Mouse (Mus musculus): ENCODE measurements at regions not wholly inside any gene's neighbourhood (a gene's known extent, or its start where the extent isn't known, plus 50 kb on each side); places are given as distances from the start of the nearest gene placed in this dataset.
"Not testable (repeated sequence)": the region's sequence is repeated elsewhere in the genome, so short reads cannot be mapped to it uniquely, and the experiment has no call there.

GRCm38 (mm10) chr1:81741882-81742281 lies 491.0 kb upstream of the Gm9747 start:
- not testable (repeated sequence) for TF ChIP-seq CTCF (conservative IDR thresholded peaks at IDR 0.05 in 1 of 2, IDR thresholded peaks at IDR 0.05 in 1 of 2; ENCODE audit: low read depth in 2 of 2, low read length in 2 of 2); USF2 (conservative IDR thresholded peaks at IDR 0.05; ENCODE audit: low read depth, low read length); MAX (IDR thresholded peaks at IDR 0.05; ENCODE audit: low read length); NELFE (IDR thresholded peaks at IDR 0.05; ENCODE audit: low read depth, low read length); POLR2A (IDR thresholded peaks at IDR 0.05; ENCODE audit: low read depth, low read length)

Data from CH12.LX (cell line).